Mouse (Mus musculus) heart, embryonic 12.5 days (tissue): ENCODE results near the gene Lrrc30. TPM values are rescaled to one million over a fixed set of nuclear protein-coding genes. Genes with fewer than 3 reads are reported as not detected.

Source experiments
- ATAC-seq: fragments of 200-750 bp; cut with Nextera tagmentation; 2 replicates; pipeline ENCODE4 v1.8.0; 2017; ENCODE audit warnings: moderate TSS enrichment, moderate library complexity; ENCODE audit not compliant: insufficient number of reproducible peaks, low FRiP score
- H3K27ac ChIP-seq: fragments of 300-500 bp; sonication (generic); 2 replicates; pipeline ENCODE4 v1.5.1; 2016; ENCODE audit warnings: mild to moderate bottlenecking, moderate library complexity; ENCODE audit not compliant: poor library complexity, severe bottlenecking
- H3K27me3 ChIP-seq: fragments of 300-500 bp; sonication (generic); replicated peaks from 2 replicates; pipeline ENCODE4 v1.6.1; 2016; ENCODE audit warnings: mild to moderate bottlenecking, moderate library complexity
- H3K36me3 ChIP-seq: fragments of 300-500 bp; sonication (generic); 2 replicates; pipeline ENCODE4 v1.6.1; 2016; ENCODE audit warnings: mild to moderate bottlenecking, moderate library complexity
- H3K4me1 ChIP-seq: fragments of 300-500 bp; sonication (generic); replicated peaks from 2 replicates; pipeline ENCODE4 v1.6.1; 2016; ENCODE audit warnings: mild to moderate bottlenecking
- H3K4me2 ChIP-seq: fragments of 300-500 bp; sonication (generic); 2 replicates; pipeline ENCODE4 v1.6.1; 2016; ENCODE audit warnings: mild to moderate bottlenecking, moderate library complexity
- H3K4me3 ChIP-seq: fragments of 300-500 bp; sonication (generic); 2 replicates; pipeline ENCODE4 v1.5.1; 2016; ENCODE audit warnings: mild to moderate bottlenecking
- H3K9ac ChIP-seq: fragments of 300-500 bp; sonication (generic); 2 replicates; pipeline ENCODE4 v1.6.1; 2016; ENCODE audit warnings: mild to moderate bottlenecking, moderate library complexity
- H3K9me3 ChIP-seq: fragments of 300-500 bp; sonication (generic); replicated peaks from 2 replicates; pipeline ENCODE4 v1.6.1; 2016; ENCODE audit warnings: mild to moderate bottlenecking, moderate library complexity
- WGBS: fragments of 180-500 bp; shearing (Covaris S2); methylation state at CpG from one replicate; pipeline ENCODE4 v1.1.7; 2016; 5-methylcytosine and 5-hydroxymethylcytosine counted together
- polyA plus RNA-seq: library from polyadenylated mRNA; unstranded; fragments of >200 nt; fragmentation: Nextera tagmentation; extraction: Ambion mirVana; gene quantifications from 2 replicates; pipeline ENCODE4 v1.2.1, GENCODE M21; 2016

The Lrrc30 gene
- 0.13 TPM in 1 of 2 replicates, not detected in the other for polyA plus RNA-seq

DNA sequence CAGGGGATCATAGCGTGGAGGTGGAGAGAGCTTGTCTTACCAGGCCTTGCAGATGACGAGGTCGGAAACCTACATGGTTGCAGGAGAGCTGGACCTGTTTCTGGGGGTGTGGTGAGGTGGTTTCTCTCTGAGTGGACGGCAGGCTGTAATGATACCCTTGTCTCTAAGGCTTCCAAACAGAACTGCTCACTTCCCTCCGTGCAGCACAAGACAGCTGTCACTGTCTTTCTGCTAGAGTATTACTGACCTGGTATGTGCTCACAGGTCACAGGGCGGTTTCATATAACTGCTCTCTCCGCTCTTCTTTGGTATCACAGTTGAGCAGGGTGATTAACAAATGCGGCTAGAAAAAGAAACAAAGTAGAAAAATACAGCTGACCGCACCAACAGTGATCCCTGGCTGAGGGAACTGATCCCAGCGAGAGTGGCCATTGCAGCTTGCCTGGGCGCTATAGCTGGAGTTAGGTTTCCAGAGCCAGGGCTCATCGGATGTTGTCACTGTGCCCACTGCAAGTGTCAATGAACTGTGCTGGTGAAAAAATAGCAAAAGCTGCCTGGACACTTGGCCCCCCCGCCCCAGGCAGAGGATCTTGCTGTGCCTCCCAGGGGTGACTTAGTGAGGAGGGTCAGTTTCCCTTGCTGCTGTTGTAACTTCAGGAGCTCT lies at the start of gene Lrrc30:
TSS of gene Lrrc30 (minus strand) at position 48 of the 664 bp plus-strand sequence.
- H3K36me3 ChIP-seq, result no peaks in the 10 kb centered on the region
- H3K4me2 ChIP-seq, result no peak within 1 kb of the TSS
- H3K9ac ChIP-seq, result no peak within 1 kb of the TSS
- peaks cover 8% of the 10 kb centered on the region for H3K4me1 ChIP-seq
- no peak within 1 kb of the TSS for H3K4me3 ChIP-seq
- no peaks in the 10 kb centered on the region for H3K9me3 ChIP-seq
- no peak within 1 kb of the TSS for H3K27ac ChIP-seq
- no peak for ATAC-seq
- WGBS, result 67% methylated on average over 13 of the region's 13 CpGs
- H3K27me3 ChIP-seq, result no peaks in the 10 kb centered on the region

DNA sequence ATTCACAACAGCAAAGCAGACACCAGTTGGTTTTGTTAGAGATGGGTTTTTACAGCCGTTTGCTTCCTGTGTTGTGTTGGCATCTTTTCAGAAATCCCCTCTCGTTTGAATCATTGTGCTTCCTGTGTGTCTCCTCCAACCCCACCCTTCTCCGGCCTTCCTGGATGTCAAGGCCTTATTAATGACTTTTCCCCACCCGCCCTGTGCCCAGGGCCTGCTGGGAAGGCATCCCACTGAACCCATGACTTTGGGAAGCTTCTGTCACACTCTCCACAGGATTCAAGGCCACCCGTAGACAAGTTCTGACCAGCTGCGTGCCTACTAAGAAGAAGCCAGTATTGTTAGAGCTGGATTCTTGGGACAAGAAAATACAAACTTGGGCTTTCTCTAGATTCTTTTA lies 48.6 kb upstream of the Lrrc30 start:
- 0 out of 2 replicates have a peak, but pooled peaks cover 5% of the 10 kb centered on the region for H3K4me1 ChIP-seq
- no peaks in the 10 kb centered on the region for H3K27me3 ChIP-seq
- no peak overlapping the region for H3K4me2 ChIP-seq
- no peaks in the 10 kb centered on the region for H3K9me3 ChIP-seq
- H3K36me3 ChIP-seq, result no peaks in the 10 kb centered on the region
- H3K4me3 ChIP-seq, result no peak overlapping the region
- H3K27ac ChIP-seq, result no peak overlapping the region
- H3K9ac ChIP-seq, result no peak overlapping the region
- WGBS, result 68% methylated on average over 6 of the region's 6 CpGs
- ATAC-seq, result no peak

GRCm38 (mm10) chr17:67678576-67678975 lies 46.1 kb upstream of the Lrrc30 start:
- no peak overlapping the region for H3K4me3 ChIP-seq
- H3K4me1 ChIP-seq, result no peaks in the 10 kb centered on the region
- no peaks in the 10 kb centered on the region for H3K27me3 ChIP-seq
- no peak overlapping the region for H3K27ac ChIP-seq
- H3K9me3 ChIP-seq, result no peaks in the 10 kb centered on the region
- H3K9ac ChIP-seq, result no peak overlapping the region
- no peak for ATAC-seq
- H3K36me3 ChIP-seq, result no peaks in the 10 kb centered on the region
- no peak overlapping the region for H3K4me2 ChIP-seq
- whole genome bisulfite sequencing, result 78% methylated on average over 1 of the region's 1 CpGs

GRCm38 (mm10) chr17:67667981-67668380 lies 35.5 kb upstream of the Lrrc30 start:
- H3K4me3 ChIP-seq, result no peak overlapping the region
- no peak for ATAC-seq
- no peaks in the 10 kb centered on the region for H3K27me3 ChIP-seq
- H3K27ac ChIP-seq, result no peak overlapping the region
- no peak overlapping the region for H3K4me2 ChIP-seq
- H3K36me3 ChIP-seq, result no peaks in the 10 kb centered on the region
- 12% methylated on average over 3 of the region's 3 CpGs for WGBS
- no peaks in the 10 kb centered on the region for H3K9me3 ChIP-seq
- no peak overlapping the region for H3K9ac ChIP-seq
- H3K4me1 ChIP-seq, result peaks cover 4% of the 10 kb centered on the region; the same call in 1 of the 2 replicates

DNA sequence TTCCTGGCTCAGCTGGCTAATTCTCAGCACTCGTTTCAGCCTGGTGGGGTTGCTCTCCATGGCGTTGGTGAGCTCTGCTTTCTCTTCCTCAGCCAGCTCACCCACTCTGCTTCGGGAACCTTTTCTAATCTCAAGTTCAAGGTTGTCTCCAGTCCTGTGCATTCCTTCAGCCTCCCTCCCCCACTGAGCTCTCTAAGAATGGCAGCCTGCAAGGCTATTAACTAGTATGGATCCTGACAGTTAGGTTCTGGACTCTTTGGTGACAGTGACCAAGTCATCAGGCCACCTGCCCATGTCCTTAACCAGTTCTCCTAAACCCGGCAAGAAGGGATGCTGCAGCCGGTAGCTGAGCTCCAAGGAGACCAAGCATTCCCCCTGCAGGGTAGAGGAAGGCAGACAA lies 34.5 kb upstream of the Lrrc30 start:
- H3K9me3 ChIP-seq, result no peaks in the 10 kb centered on the region
- no peak overlapping the region for H3K9ac ChIP-seq
- ATAC-seq, result no peak

GRCm38 (mm10) chr17:67664299-67664698 lies 31.8 kb upstream of the Lrrc30 start:
- no peak overlapping the region for H3K27ac ChIP-seq
- no peak overlapping the region for H3K9ac ChIP-seq
- no peaks in the 10 kb centered on the region for H3K36me3 ChIP-seq
- 69% methylated on average over 3 of the region's 3 CpGs for WGBS
- H3K4me2 ChIP-seq, result no peak overlapping the region
- H3K27me3 ChIP-seq, result no peaks in the 10 kb centered on the region
- H3K9me3 ChIP-seq, result peaks cover 7% of the 10 kb centered on the region; the same call in 1 of the 2 replicates
- no peak for ATAC-seq
- peaks cover 4% of the 10 kb centered on the region; the same call in 1 of the 2 replicates for H3K4me1 ChIP-seq
- H3K4me3 ChIP-seq, result no peak overlapping the region

More for the DNA sequence above, 34.5 kb upstream of the Lrrc30 start:
- H3K4me3 ChIP-seq, result no peak overlapping the region
- no peaks in the 10 kb centered on the region for H3K27me3 ChIP-seq
- H3K27ac ChIP-seq, result no peak overlapping the region
- 41% methylated on average over 5 of the region's 5 CpGs for WGBS
- no peaks in the 10 kb centered on the region for H3K36me3 ChIP-seq
- no peak overlapping the region for H3K4me2 ChIP-seq
- peaks cover 4% of the 10 kb centered on the region; the same call in 1 of the 2 replicates for H3K4me1 ChIP-seq

DNA sequence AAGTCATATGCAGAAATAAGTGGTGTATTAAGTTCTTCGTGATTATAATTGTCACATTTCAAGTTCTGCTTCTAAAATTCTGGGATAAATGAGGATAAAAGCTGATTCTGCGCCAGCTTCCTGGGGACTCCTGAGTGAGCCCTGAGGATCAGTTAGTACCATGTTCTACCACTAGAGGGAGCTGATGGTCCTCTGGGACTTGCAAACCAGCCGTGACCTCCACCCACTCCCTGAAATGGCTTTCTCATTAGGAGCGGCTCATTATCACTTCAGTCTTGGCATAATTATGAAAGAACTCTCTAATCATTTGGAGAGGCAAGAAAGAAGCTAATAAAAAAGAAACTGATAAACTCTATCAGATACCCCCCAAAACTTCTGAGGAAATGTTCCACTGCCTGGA lies 19.0 kb upstream of the Lrrc30 start:
- H3K36me3 ChIP-seq, result no peaks in the 10 kb centered on the region
- H3K4me3 ChIP-seq, result no peak overlapping the region
- 13% methylated on average over 4 of the region's 4 CpGs for WGBS
- H3K9me3 ChIP-seq, result no peaks in the 10 kb centered on the region
- H3K4me1 ChIP-seq, result no peaks in the 10 kb centered on the region
- H3K27me3 ChIP-seq, result peaks cover 9% of the 10 kb centered on the region; the same call in 1 of the 2 replicates
- H3K9ac ChIP-seq, result no peak overlapping the region
- H3K27ac ChIP-seq, result no peak overlapping the region
- no peak for ATAC-seq
- H3K4me2 ChIP-seq, result no peak overlapping the region

GRCm38 (mm10) chr17:67641627-67642026 lies 9.1 kb upstream of the Lrrc30 start:
- Histone ChIP-seq H3K4me3 (no peak overlapping the region), H3K9ac (no peak overlapping the region), H3K27me3 (no peaks in the 10 kb centered on the region), H3K4me2 (no peak overlapping the region), H3K9me3 (no peaks in the 10 kb centered on the region), H3K27ac (no peak overlapping the region), H3K4me1 (peaks cover 4% of the 10 kb centered on the region; the same call in 1 of the 2 replicates), H3K36me3 (no peaks in the 10 kb centered on the region)
- no peak for ATAC-seq

DNA sequence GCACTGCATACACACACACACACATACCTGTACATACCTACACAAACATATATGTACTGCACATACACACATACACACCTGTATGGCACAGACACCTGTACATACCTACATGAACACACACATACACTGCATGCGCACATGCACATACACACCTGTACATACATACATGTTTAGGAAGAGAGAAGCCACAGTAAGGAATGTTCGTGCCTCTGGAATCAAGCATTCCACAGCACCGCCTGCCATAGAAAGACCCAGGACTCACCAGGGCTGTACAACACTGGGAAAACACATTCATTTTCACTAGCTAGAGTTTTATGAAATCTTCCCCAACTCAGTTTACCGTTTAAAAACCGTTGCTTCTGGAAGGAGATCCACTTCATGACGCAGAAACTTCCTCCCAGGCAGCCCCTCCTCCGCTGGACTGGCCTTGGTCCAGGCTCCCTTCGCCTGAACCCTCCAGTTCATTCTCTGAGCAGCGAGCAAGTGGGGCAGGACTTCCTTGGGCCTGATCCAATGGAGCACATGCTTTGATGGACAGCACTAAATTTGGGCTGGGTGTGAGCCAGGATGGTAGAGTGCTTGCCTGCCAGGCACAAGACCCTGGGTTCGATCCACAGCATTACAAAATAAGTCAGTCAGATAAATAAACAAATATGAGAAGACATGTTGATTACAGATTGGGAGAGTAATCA lies 5.7 kb upstream of the Lrrc30 start:
- no peak overlapping the region for H3K27ac ChIP-seq
- H3K27me3 ChIP-seq, result no peaks in the 10 kb centered on the region
- no peak overlapping the region for H3K9ac ChIP-seq
- H3K4me3 ChIP-seq, result no peak overlapping the region
- whole genome bisulfite sequencing, result 72% methylated on average over 10 of the region's 10 CpGs
- no peak overlapping the region for H3K4me2 ChIP-seq
- no peaks in the 10 kb centered on the region for H3K9me3 ChIP-seq
- ATAC-seq, result no peak
- peaks cover 4% of the 10 kb centered on the region; the same call in 1 of the 2 replicates for H3K4me1 ChIP-seq
- no peaks in the 10 kb centered on the region for H3K36me3 ChIP-seq

DNA sequence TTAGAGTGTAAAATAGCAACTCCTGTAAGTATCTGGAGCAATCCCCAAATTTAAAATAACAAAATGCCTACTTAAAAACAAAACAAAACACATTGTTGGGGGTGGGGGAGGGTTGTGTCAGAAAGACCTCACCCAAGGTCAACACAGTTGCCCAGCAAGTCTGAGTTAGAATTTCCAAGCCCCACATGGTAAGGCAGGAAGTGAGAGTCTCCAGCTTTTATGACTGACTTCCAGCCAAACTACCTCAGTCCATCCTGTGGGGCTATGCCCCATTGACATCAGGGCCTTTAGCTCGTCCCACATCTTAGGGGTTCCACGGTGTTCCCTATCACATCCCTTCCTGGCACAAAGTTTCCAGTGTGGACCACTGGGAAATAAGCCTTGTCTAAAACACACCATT lies 4.4 kb upstream of the Lrrc30 start:
- Histone ChIP-seq H3K9me3 (no peaks in the 10 kb centered on the region), H3K36me3 (no peaks in the 10 kb centered on the region), H3K27ac (no peak overlapping the region), H3K4me2 (no peak overlapping the region), H3K4me1 (peaks cover 4% of the 10 kb centered on the region; the same call in 1 of the 2 replicates), H3K9ac (no peak overlapping the region), H3K4me3 (no peak overlapping the region), H3K27me3 (no peaks in the 10 kb centered on the region)
- no peak for ATAC-seq
- 69% methylated on average over 2 of the region's 2 CpGs for WGBS

- no peak for ATAC-seq
- peaks cover 4% of the 10 kb centered on the region; the same call in 1 of the 2 replicates for H3K4me1 ChIP-seq
- H3K4me3 ChIP-seq, result no peak overlapping the region
- H3K36me3 ChIP-seq, result no peaks in the 10 kb centered on the region
- no peaks in the 10 kb centered on the region for H3K27me3 ChIP-seq
- H3K9ac ChIP-seq, result no peak overlapping the region
- no peak overlapping the region for H3K4me2 ChIP-seq
- H3K9me3 ChIP-seq, result no peaks in the 10 kb centered on the region
- H3K27ac ChIP-seq, result no peak overlapping the region
- WGBS, result 67% methylated on average over 3 of the region's 3 CpGs
Measured at GRCm38 (mm10) chr17:67636304-67636703, 3.8 kb upstream of the Lrrc30 start.
